Mouse (Mus musculus) liver, embryonic 14 days (tissue): ENCODE results near the gene Tsen15. TPM values are rescaled to one million over a fixed set of nuclear protein-coding genes. Genes with fewer than 3 reads are reported as not detected.

Experiments
- polyA plus RNA-seq: library from polyadenylated mRNA; depleted of rRNA; stranded (reverse); fragments of >200 nt; gene quantifications from 2 replicates; pipeline ENCODE4 v1.2.3, GENCODE M21; 2012; rRNA removed

Gene Tsen15
- 19.0 and 20.0 TPM in 2 replicates for polyA plus RNA-seq

DNA sequence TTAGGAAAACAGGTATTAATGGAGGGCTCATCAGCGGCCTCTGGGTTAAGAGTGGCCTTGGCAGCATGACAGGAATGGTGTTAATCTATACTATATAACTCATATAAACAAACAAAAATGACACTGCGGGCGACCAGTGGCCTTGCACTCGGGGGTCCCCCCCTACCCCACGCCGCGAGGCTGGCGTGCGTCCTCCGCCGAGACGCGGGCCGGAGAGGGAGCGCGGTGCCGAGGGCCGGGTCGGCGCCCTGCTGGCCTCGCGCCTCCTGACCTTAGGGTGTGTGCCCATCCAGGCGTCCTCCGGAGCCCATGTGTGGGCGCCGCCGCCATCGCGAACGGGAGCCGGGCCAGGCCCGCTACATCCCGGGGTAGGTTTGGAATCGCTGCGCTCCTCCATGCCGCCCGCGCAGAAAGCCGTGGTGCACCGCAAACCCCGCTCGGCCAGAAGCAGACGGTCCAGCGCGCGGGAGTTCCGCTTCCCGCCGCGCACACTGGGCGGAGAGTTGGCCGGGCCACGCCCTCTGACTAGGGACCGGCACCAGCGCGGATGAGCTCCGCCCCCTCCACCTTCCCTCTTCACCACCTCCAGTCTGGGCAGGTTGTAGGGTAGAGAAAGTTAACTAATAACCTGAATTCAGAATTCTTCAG is at the start of gene Tsen15:
Tsen15 (minus strand) TSS at position 501 of the 648 bp plus-strand sequence.

DNA sequence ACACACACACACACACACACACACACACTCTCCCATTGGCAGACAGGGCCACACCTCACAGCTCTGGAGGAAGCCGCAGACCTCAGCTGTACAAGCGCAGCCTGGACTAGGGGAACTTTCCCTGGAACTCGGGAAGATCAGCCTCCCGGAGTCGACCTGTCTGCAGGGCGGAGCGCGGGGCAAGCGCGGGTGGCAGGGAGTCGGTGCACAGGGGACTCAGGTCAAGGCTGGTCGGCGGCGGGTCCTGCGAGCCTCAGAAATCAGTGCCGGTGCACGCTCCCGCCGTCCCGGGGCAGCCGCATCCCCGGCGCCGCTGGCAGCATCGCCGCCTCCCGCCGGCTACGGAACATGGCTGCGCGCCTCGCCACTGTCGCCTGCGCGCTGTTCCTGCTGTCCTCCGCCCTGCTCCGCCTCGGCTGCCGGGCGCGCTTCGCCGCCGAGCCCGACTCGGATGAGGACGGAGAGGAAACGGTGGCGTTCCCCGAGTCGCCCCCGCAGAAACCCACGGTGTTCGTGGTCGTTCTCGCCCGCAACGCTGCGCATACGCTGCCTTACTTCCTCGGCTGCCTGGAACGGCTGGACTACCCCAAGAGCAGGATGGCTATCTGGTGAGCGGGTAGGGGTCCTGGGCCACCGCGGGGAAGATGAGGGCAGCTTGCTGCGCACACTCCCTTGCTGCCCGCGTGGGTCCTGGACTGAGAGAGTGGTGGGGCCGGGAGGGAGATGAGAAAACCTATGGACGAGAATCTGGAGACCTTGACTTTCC is 13.5 kb upstream of the Tsen15 start, which contains the start of gene Colgalt2:
Colgalt2 (plus strand) TSS at position 41 of the 766 bp plus-strand sequence.

Other genes with a start within 250 kb of the Tsen15 start
- gene Colgalt2, start 13.1 kb upstream of the Tsen15 start, polyA plus RNA-seq: 0.19 and 0.21 TPM in 2 replicates